Mouse (Mus musculus): Measurements from ENCODE around the gene Lrrc75b.
"Not testable (repeated sequence)": the region's sequence is repeated elsewhere in the genome, so short reads cannot be mapped to it uniquely, and the experiment has no call there.

Gene Lrrc75b

DNA sequence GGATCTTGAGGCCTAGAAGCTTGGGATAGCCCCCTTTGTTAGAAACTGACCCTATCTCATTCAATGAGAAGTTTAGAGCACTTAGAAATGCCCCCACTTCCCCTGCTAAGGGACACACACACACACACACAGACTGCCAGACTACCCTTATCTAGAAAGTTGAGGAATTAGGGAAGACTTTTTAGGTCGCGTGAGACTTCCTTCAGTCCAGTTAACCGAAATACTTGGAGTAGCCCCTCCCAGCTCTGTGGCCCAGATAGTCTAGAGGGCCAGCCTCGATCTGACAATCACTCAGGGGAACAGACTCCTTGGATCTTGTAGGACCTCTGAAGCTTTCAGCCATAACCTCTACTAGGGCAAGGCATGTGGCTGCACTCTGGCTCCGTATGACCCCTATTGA, 7.9 kb upstream of the Lrrc75b start:
- DNase-seq (ENCODE audit: low spot score in 2 of 2): no peak

DNA sequence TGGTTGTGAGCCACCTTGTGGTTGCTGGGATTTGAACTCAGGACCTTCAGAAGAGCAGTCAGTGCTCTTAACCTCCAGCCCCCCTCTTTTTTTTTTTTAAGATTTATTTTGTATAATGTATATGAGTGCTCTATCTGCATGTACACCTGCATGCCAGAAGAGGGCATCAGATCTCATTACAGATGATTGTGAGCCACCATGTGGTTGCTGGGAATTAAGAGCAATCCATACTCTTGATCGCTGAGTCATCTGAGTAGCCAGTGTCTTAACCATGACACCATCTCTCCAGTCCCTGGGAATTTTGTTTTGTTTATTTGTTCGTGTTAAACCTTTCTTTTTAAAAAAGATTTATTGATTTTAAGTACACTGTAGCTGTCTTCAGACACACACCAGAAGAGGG, 6.6 kb upstream of the Lrrc75b start:
- DNase-seq (ENCODE audit: low spot score in 2 of 2): not testable (repeated sequence)

DNA sequence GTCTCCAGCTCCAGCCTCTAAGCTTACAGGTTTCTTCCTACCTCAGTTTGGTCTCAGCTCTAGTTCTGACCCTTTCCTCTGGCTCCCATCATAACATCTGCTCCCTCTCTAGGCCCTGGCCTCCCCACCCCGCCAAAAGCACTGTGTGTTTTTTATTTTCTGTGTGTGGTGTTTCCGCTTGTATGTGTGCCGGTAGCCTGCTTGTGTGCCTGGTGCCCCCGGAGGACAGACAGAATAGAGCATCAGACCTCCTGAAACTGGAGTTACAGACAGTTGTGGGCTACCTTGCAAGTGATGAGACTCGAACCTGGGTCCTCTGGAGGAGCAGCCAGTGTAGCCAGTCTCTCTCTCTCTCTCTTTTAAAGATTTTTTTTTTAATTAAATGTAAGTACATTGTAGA, 6.2 kb upstream of the Lrrc75b start:
- no peak for DNase-seq (ENCODE audit: low spot score in 2 of 2)

DNA sequence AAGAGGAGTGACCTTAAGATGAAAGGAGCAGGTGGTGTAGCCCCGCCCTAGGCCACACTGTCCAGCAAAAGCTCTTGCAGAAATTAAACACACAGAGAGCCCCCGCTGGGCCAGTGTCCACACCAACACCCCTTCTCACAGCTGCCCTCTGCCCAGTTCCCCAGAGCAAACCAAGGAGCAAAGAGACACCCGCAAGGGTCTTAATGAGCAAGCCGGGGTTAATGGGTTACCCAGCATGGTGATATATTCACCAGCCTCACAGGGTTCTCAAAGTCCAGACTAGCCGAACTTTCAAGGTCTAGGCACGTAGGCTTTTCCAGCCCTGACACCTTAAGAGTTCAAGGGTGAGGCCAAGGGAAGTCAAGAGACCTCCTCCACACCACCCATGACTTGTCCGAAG, 5.8 kb upstream of the Lrrc75b start:
- DNase-seq (ENCODE audit: low spot score in 2 of 2): no peak

DNA sequence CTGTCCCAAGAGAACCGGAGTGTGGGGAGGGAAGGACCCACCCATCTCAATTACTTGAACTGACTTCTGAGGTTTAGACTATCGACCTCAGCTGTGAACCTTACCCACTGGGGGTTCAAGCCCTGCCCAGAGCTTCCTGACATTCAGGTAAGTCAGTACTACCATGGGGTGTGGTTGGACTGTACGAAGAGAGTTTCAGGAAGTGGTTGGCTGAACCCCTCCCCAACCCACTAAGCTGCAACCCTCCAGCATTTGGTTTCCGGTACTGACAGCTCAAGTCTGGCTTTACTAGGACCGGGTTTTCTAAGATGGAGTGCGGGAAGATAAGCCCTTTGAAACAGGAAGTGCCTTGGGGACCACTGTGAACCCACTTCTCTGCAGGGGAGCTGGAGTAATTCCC, 5.3 kb upstream of the Lrrc75b start:
- DNase-seq (ENCODE audit: low spot score in 2 of 2): peak; percentile 32 to 56

GRCm38 (mm10) chr10:75564687-75565265, 4.6 kb upstream of the Lrrc75b start:
- no peak for DNase-seq (ENCODE audit: low spot score in 2 of 2)

DNA sequence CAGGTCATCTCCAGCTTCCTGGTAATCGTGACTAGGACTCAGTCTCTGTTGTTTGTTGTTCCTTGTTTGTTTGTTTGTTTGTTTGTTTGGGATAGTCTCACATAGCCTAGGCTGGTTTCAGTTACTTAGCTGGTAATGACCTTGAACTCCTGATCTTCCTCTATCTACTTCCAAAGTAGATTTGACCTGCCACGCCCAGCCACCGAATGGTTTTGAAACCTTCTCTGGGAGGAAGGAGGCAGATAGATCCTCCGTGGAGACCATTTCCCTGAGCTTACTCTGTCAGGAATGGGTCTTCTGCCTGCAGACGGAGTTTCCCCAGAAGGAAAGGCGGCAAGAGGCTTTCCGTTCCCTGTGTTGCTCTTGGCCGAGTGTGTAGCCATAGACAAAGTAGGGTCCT, 2.5 kb upstream of the Lrrc75b start:
- no peak for DNase-seq (ENCODE audit: low spot score in 2 of 2)

DNA sequence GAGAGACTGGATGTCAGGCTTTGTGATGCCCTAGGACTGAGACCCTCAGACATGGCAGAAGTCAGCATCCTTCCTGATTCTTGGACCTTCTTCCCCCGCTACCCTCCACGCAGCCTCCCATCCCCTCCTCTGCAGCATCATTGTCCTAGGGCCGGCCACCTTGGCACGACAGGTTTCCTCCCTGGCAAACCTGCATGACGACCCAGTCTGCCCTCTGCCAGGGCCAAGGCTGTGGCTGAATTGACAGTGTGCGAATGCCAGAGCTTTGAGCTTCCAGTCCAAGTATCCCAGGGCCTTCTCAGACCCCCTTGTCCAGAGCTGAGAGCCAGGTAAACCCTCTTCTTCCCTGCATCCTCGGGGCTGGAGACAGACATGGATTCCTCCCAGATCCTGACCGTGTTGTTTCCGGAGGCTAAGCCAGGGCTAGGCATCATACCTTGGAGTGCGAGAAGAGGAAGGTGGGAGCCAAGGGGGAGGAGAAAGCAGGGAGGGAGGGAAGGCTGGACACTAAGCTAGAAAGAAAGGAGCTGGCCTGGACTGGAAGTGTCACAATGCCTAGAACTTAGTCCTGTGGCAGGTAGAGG, 1.0 kb upstream of the Lrrc75b start, which contains the start of gene Ggt1:
Gene Ggt1 (plus strand): TSS at position 534 of the 584 bp plus-strand sequence.
- DNase-seq (ENCODE audit: low spot score in 2 of 2): no peak

- no peak for DNase-seq (ENCODE audit: low spot score in 2 of 2)
These were observed 394 bp upstream of the Lrrc75b start for GRCm38 (mm10) chr10:75560549-75560899.

DNA sequence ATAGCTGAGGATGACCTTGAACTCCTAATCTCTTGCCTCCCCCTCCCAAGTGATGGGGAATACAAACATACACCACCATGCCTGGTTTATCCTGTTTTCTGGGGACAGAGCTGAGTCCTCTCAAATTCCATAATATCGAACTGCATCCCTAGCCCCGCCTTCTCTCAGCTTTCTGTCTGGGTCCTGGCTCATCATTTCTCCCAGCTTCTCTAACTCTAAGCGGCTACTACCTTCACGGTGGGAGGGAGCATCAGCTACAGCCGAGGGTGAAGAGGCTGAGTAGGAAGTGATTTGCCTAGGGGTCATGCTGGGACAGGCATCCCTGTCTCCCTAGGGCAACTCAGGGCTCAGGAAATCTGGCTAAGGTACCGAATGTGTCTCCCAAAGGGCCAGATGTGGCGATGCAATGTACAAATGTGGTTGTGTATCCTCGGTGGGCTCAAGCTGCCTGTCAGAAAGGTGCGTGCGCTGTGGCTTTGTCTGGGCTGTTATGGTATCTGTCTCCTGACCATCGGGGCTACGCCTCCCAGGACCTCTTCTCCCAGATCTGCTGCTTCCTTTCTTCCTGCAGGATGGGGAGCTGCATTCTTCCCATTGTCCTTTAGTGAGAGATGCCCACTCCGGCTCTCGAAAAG, 972 bp downstream of the Lrrc75b start:
- DNase-seq (ENCODE audit: low spot score in 2 of 2): no peak

DNA sequence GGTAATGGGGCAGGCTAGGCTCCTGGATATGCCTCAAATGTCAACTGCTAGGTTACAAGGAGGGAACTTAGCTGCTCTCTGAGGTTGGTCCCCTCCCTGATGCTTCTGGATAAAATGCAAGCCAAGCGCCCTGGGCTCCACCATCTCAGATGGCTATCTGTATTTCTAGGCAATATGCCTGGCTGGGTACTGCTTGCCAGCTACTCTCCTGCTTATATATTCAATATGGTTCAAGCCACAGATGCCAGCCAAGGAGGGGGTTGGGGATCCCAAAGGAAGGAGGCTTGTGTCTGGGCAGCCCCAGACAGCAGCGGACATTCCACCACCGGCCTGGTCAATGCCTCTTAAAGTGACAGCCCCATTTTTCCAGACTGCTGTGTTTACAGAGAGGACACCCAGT, 1.6 kb downstream of the Lrrc75b start:
- DNase-seq (ENCODE audit: low spot score in 2 of 2): no peak

GRCm38 (mm10) chr10:75556026-75556425, 4.1 kb downstream of the Lrrc75b start:
- DNase-seq (ENCODE audit: low spot score in 2 of 2): peak in 1 of 2 experiments; percentile 11

GRCm38 (mm10) chr10:75555557-75555956, 4.6 kb downstream of the Lrrc75b start:
- DNase-seq (ENCODE audit: low spot score in 2 of 2): no peak

DNA sequence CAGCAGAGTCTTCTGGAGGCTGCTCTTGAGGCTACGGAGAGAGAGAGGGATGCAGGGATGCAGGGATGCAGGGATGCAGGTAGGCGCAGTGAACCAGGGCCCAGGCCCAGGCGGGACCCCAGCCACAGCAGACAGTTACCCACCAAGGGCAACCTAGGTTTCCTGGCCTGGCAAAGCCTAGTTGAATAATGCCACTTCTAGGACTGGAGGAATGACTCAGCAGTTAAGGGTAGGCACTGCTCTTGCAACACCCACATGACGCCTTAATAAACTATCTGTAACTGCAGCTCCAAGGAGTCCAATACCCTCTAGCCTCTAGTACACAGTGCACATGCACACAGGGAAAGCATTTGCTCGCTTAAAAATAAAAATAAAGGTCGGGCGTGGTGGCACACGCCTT, 6.0 kb downstream of the Lrrc75b start:
- no peak for DNase-seq (ENCODE audit: low spot score in 2 of 2)

GRCm38 (mm10) chr10:75552701-75553450, 7.3 kb downstream of the Lrrc75b start:
- no peak for DNase-seq (ENCODE audit: low spot score in 2 of 2)

GRCm38 (mm10) chr10:75552106-75552505, 8.0 kb downstream of the Lrrc75b start:
- no peak for DNase-seq (ENCODE audit: low spot score in 2 of 2)

GRCm38 (mm10) chr10:75551175-75551574, 9.0 kb downstream of the Lrrc75b start:
- DNase-seq (ENCODE audit: low spot score in 2 of 2): peak in 1 of 2 experiments; percentile 11

DNA sequence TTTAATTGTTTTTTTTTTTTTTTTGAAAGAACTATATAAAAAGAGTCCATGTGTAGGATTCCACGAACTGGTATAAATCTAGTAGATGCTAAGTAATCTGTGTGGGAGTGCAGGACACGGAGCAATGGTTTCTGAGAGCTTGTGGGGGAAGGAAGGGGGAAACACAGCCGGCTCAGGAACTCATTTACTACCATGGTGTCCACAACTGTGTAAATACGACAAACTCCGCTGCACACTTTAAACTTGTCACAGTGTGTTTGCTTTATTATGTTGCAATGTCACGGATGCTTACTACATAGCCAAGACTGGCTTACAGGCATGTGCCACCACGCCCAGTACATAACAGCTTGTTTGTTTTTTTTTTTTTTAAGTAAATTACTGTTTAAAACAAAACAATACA, 10.2 kb downstream of the Lrrc75b start:
- no peak for DNase-seq (ENCODE audit: low spot score in 2 of 2)

- no peak for DNase-seq (ENCODE audit: low spot score in 2 of 2)
These were observed 11.6 kb downstream of the Lrrc75b start for GRCm38 (mm10) chr10:75548486-75548885.

DNA sequence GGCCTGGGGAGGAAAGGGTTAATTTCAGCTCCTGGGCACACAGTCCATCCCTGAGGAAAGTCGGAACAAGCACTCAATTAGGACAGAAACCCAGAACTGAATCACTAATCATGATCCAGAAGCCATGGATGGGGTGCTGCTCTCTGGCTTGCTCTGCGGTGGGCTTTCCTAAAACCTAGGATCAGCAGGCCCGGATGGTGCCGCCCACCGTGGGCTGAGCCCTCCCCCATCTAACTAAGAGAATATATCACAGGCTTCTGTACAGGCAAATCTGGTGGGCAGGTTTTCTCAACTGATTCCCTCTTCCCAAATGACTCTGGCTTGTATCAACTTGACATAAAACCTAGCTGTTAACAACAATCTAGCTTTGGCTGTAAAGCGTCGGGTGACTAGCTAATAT, 12.2 kb downstream of the Lrrc75b start:
- DNase-seq (ENCODE audit: low spot score in 2 of 2): no peak

DNA sequence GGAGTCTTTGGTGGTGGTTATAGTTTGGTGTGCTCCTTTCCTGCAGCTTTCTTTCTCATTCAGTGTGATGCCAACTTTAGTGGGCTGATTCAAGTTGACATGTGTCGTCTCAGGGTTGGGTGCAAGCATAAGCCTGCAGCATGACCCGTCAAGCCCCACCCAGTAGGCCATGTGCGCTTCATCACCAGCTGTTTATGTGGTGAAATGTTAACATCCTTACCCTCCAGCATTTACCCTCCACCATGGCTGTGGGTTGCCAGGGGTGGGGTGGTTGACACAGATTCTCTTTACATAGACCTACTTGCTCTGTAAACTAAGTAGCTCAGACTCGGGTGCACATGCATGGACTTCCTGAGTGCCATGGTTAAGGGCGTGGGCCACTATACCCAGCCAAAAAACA, 24.0 kb downstream of the Lrrc75b start:
- DNase-seq (ENCODE audit: low spot score in 2 of 2): peak in 1 of 2 experiments; percentile 22

- DNase-seq (ENCODE audit: low spot score in 2 of 2): no peak
These were observed 24.7 kb downstream of the Lrrc75b start for GRCm38 (mm10) chr10:75535423-75535822.

DNA sequence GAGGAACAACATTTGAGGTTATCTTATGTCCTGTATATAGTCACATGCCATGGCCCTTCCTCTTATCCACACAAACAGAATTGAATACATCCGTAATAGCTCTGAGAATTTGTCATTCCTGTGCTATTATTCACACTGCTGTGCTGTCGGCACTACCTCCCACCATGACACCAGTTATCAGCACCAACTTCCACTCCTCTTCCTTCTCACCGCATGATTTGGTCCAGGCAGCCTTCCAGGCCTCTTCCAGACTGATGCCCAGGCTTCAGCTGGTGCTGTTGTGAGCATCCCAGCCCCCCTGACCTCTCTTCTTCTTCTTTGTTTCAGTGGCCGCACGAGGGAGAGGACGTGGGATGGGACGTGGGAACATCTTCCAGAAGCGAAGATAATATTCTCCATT, 25.2 kb downstream of the Lrrc75b start:
- no peak for DNase-seq (ENCODE audit: low spot score in 2 of 2)

Data from spleen, postnatal 10 days (tissue).